Mouse (Mus musculus) adrenal gland, postnatal 36 days (tissue): ENCODE results near the gene B3galnt2. TPM values are rescaled to one million over a fixed set of nuclear protein-coding genes. Genes with fewer than 3 reads are reported as not detected.

Experiments used
- total RNA-seq, 2 experiments: library from RNA; stranded (reverse); gene quantifications; 2 replicates each; pipeline ENCODE4 v1.2.3; 2021

B3galnt2 gene
- total RNA-seq, 2 experiments from 2014 or later: 24.9 to 31.0 TPM

Other genes with a start within 250 kb of the B3galnt2 start
- 10 to 100 TPM in 1 of 2 experiments, 1 to 10 TPM in 1; 8.1 to 12.0 TPM for gene Gng4, start 170.4 kb upstream of the B3galnt2 start, total RNA-seq
- 10 to 100 TPM; 34.1 to 38.3 TPM for gene Tbce, start 85.2 kb downstream of the B3galnt2 start, total RNA-seq
- 10 to 100 TPM; 29.6 to 32.4 TPM for gene Arid4b, start 108.8 kb downstream of the B3galnt2 start, total RNA-seq
- 10 to 100 TPM; 36.8 to 39.0 TPM for gene Ggps1, start 109.0 kb downstream of the B3galnt2 start, total RNA-seq